Mouse (Mus musculus) MEL-GATA-1-ER (cell line): ENCODE data around the gene Hist2h3c2.
A peak's percentile ranks its signal among the peaks of the same experiment; 100 is the strongest.
"Not testable (repeated sequence)": the region's sequence is repeated elsewhere in the genome, so short reads cannot be mapped to it uniquely, and the experiment has no call there.

Experiments used
- DNase-seq: peaks from one replicate; pipeline ENCODE4 v3.0.0-alpha.2; 2012; ENCODE audit warnings: low read depth; ENCODE audit errors: extremely low read depth

Hist2h3c2 gene

DNA sequence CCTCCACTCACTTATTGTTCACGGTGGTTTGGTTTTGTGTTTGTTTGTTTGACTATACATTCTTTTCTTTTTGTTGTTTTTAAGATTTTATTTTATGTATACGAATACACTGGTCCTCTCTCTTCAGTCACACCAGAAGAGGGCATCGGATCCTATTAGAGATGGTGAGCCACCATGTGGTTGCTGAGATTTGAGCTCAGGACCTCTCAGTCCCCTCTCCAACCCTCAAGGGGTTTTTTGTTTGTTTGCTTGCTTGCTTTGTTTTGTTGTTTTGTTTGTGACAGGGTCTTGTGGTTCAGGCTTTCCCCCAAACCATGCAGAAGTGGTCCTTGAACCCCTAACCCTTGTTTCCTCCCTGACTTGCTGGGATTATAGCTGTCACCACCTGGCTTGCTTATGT is 22.7 kb upstream of the Hist2h3c2 start:
- no peak for DNase-seq

DNA sequence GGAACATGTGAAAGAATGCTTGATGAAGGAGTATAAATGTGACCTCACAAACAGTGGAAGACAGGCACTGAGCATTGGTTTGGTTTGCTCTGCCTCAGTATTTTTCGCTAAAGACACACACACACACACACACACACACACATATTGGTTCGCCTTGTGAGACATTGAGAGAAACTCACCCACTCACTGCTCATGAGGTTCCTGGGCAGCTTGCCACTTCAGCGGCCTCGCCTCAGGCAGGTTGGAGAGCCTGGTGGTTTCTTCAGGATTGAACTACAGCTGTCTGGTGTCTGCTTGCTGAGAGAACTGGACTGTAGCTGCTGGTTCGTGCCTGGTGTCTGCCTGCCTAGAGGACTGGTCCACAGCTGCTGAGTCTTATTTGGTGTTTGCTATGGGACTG is 21.3 kb upstream of the Hist2h3c2 start:
- no peak for DNase-seq

DNA sequence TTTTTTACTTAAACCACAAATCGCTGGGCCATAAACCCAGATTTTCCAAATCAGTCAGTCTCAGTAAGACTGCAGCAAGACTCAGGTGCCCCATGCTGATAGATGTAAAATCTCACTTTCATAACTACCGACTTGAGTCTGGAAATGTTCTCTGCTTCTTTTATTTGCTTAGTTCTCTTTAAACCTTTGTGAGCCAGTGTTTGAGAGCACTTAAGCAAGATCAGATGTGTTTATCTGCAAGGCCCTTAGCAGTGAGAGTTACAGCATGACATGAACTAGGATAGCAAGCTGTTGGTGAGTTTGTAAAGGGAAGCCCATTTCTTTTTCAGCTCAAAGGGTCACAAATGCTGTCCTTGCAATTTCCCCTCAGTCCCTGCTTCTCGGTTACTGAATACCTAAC is 18.3 kb upstream of the Hist2h3c2 start:
- DNase-seq: no peak

DNA sequence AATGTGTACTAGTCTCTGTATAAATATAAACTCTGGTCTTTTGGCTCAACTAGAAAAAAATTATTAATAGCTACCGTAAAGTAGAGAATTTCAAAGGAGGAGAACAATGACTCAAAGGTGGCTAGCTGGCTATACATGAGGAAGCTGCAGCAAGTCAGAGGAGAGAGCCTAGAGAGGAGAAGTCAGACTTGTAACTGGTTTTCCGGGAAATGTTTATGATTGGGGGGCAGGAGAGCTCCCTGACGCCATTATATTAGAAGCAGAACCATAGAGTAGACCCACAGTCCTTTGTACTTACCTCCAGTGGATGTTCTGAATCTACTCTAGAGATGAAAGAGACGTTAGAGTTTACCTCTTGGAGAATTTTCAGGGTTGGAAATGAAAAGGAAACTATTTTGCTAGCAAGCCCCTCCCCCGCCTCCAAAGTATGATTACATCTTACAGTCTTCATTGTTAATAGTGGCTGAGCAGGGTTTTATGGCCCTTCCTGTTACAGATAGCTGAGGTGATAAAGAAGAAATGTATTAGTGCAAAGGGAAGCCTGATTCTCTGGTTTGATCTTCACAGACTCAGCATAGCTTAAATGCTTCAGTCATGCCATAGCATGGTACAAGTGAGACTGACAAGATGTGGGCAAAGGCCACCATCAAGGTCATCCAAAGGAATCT is 17.1 kb upstream of the Hist2h3c2 start:
- DNase-seq: no peak

DNA sequence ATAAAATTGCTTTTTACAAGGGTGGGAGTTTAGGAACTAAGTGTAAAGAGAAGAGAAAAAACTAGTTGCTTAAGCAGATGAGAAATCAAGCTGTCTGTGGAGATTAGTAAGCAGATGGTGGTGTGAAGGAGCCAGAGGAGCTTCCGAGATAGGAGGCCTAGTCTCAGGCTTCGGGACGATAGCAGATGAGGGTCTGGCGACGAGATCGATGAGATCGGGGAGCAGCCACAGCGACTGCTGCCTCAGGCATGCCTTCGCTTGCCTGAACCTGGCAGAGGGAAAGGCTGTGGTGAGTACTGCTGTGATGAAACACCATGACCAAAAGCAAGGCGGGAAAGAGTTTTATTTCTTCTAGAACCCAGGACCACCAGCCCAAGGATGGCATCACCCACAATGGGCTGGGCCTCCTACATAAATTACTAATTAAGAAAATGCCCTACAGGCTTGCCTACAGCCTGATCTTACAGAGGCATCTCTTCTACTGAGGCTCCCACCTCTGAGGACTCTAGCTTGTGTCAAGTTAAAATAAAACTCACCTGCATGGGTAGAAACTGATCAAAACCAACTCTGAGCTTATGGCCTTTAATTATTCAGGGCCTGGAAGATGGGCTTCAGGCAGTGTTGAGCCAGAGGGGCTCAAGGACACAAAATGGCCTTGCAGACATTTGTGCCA is 15.9 kb upstream of the Hist2h3c2 start:
- peak; percentile 93 for DNase-seq

DNA sequence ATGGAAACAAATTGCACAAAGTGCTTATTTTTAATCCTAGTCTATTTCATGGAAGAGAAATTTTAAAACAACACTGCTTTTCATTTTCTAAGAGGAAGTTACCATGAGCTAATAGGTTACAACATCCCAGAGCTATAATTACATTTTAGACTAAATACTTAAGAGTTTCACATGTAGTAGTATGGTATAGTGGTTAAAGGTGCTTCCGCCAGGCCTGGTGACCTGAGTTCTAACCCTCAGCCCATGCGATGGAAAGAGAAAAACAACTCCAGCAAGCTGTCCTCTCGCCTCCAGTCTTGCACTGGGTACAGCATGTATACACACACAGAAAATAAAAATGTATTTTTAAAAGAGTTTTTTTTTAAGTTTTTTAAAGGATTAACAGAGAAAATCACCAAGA is 12.9 kb upstream of the Hist2h3c2 start:
- no peak for DNase-seq

DNA sequence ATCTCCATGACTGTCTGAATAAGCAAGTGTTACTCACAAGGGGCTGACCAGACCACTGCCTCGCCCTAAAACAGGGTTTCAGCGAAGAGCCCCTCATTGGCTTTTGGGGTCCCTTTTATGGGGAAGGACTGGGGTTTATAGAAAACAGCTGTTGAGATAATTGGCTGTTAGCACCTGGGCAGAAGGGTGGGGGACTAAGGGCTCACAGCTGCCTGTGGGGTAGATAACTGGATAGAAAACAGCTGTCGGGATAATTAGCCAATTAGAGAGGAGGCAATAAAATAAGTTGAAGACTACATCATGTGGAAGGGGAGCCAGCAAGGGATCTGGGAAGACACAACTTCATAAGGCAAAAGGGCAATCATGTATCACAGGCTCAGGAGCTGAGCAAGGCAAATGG is 12.0 kb upstream of the Hist2h3c2 start:
- no peak for DNase-seq

DNA sequence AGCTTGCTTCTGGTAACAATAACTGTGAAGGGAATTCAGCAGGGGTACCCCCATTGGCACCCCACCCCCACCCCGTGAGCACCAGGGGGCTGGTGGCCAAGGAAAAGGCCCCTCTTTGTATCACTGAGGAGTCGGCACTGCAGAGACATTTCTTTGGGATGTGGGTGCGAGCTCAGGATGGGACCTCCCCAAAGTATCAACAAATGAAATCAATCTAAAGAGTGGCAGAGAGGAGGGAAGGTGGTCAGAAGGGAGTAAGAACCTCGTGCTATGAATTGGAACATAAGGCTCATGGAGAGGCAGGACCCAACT is 10.1 kb upstream of the Hist2h3c2 start:
- DNase-seq: no peak

DNA sequence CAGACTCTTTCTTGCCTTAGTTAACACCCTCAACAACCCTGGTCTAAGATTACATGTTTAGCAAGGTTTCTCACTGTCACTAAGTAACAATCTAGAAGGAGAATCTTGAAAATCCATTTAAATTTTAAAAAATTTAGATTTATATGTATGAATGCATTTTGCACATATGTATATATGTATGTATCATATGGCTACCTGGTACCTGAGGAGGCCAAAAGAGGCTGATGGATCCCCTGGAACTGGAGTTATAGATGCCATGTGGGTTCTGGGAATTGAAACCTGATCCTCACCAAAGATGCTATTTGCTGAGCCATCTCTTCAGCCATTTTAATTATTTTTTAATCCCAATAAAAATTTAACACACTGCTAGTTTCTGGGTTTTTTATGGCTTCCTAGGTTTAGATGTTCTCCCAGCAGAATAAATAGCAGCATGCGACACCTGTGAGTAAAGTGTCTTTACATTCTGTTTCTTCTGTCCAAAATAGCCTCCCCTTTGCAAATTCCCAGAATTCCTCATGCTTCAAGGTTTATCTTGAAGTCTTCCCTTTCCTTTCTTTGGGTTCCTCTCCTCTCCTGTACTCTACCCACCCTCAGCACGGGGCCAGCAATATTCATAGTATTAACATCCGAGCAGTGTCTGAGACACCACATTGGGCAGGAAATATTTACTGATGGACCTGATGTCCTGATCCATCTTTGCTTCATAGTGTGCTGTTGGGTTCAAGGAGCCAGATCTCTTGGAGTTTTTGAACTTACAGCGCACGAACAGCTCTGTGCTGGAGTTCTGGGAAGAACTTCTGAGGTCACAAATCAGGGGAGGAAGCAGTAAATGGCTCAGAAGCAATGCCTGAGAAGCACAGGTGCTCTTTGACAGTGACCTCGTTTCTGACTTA is 9.5 kb upstream of the Hist2h3c2 start:
- DNase-seq: peak; percentile 71

DNA sequence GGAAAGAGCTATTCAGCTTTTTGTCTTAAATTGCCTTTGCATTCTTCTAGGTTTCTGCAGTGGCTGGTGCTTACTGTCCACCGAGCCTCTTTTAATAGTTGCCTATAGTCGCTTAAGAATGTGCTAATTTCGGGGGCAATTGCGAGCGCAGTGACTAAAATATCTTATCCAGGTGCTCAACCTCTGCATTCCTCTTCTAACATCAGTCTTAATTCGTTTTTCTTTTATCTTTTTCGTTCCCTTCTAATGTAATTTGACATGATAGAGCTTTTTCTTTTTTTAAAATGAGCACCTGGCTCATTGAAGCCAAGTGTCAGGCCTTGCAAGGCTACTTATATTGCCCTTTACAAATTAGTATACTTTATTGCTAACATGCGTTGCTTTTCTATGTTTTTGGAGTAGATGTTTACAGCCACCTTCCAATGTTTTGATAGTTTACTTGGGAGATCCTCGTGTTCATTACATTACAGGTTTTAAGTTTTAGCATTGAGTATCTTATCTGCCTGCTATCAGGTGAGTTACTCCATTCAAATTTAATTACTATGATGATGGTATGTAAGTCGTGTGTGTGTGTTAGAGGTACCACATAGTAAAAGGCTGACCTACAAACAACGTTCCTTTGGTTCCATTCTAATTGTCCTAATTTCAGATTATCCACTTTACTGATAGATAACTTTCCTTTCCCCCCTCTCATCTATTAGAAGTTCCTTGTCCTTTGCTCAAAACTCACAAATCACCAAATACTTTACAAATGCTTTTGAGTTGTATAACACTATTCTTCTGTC is 8.6 kb upstream of the Hist2h3c2 start:
- peak; percentile 83 for DNase-seq

DNA sequence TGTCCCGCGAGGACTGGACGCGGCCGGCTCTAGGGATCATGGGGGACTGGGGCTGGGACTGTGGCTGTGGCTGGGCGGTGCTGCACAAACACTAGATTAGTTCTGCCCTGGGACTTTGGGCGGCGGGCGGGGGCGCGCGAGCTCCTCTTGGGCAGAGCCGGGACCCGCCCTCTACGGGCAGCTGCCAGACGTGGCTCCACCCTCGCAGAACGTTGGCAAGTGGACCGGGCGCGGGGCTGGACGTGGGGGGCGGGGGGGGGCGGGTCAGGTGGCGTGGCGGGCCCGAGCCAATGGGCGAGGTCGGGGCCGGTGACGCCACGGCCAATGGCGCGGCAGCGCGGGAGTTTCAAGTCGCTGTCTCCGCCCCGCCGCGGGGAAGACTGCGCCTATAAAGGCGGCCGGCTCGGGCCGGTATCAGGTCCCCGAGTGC is 7.5 kb upstream of the Hist2h3c2 start, which contains the start of gene Hist2h3c1:
Hist2h3c1 (plus strand) TSS at position 259 of the 430 bp plus-strand sequence.
- not testable (repeated sequence) for DNase-seq

DNA sequence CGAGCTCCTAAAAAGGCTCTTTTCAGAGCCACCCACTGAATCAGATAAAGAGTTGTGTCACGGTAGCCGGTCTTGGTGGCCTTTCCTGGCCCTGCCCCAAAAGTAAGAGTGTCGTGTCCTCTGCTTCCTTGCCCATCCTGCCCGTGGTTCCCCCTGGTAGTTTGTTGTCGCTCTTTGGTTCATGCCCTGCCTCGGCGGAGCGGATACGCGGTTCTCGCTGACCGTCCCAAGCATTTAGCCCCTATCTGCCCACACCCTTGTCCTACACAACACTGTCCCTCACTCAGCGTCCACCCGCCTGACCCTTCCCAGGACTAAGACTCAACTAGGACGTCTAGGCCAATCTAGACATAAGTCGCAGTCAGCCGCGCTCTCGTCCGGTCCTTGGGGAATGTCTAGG is 7.1 kb upstream of the Hist2h3c2 start:
- DNase-seq: not testable (repeated sequence)

DNA sequence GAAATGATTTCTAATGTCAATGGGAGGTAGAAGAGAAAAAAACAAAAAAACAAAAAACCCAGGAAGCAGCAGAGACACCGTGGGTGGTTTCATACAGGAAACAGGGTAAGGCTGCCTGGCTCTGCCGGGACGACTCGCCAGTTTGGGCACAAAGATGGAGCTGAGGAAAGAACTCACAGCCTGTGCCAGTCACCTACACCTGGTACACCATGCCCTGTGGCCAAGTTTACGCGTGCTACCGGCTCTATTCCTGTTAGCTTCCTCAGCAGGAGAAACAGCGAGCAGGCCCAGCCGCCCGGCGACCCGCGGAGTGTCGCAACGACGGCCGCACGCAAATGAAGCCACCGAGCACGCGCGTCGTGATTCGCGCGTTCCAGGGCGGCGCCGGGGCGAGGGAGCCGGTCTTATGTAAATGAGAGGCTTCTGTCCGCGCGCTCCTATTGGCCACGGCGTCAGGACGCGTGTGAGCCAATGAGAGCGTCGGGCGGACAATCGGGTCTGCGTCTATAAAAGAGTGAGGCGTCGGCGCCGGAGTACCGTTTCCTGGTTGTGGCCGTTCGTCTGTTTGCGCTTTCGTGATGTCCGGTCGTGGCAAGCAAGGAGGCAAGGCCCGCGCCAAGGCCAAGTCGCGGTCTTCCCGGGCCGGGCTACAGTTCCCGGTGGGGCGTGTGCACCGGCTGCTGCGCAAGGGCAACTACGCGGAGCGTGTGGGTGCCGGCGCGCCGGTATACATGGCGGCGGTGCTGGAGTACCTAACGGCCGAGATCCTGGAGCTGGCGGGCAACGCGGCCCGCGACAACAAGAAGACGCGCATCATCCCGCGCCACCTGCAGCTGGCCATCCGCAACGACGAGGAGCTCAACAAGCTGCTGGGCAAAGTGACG is 6.3 kb upstream of the Hist2h3c2 start, which contains the start of gene Hist2h2aa1:
Hist2h2aa1 (plus strand) TSS at position 495 of the 884 bp plus-strand sequence.
- peak; percentile 94 for DNase-seq

DNA sequence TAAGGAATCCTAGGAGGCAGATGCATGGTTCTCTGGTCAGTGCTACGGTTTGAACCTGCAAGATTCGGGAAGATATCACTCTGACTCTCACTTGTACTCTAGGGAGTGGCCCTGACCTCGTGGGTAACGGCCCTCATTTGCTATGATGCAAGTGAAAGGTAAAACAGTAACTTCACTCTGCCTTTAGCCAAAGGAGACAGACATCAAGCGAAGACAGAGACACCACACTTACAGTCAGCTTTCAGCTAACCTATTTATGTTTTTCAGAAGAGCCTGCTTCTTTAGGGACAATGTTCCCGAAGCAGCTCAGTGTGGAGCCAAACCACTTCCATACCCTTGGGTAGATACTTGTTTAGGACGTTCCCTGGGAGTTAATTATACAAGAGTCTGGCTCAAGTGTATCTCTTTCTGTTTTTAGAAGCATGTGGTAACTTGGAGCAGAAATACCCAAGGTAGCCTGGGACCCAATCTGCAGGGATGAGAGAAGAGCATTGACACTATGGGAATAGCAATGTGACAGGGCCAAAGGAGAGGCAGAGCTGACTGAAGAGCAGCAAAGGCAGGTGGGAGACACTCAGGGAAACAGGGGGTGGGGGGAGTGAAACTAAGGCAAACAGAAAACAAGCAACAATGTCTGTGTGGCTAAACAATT is 5.1 kb upstream of the Hist2h3c2 start:
- DNase-seq: no peak

DNA sequence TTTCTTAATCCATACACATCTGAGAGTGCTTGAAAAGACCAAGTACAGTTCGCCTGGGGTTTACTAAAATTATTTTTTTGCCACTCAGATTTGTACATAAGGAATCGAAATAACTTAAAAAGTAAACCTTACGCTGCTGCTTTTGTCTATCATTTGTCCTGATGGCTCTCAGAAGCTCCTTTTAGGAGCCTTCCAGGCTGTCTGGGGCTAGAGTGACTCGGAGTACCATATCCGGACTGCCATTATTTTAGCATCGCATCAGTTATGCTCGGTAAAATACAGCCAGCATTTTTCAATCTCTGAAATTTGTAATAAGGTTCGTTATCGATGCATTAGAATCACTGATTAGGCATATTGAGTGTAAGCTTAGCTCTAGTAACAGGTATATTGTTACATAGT is 1.9 kb upstream of the Hist2h3c2 start:
- DNase-seq: no peak

DNA sequence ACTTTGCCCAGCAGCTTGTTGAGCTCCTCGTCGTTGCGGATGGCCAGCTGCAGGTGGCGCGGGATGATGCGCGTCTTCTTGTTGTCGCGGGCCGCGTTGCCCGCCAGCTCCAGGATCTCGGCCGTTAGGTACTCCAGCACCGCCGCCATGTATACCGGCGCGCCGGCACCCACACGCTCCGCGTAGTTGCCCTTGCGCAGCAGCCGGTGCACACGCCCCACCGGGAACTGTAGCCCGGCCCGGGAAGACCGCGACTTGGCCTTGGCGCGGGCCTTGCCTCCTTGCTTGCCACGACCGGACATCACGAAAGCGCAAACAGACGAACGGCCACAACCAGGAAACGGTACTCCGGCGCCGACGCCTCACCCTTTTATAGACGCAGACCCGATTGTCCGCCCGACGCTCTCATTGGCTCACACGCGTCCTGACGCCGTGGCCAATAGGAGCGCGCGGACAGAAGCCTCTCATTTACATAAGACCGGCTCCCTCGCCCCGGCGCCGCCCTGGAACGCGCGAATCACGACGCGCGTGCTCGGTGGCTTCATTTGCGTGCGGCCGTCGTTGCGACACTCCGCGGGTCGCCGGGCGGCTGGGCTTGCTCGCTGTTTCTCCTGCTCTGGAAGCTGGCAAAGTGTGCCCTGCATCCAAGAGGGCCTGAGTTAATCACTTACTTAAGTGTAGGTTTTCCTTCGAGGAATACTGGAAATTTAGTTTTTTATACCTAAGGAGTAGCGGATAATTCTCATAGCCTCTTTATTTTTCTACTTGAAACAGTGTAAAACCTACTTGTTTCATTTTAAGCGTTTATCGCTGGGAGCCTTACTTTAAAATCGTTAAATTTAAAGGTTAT is 1.2 kb upstream of the Hist2h3c2 start, which contains the start of gene Hist2h2aa2:
Hist2h2aa2 (minus strand) TSS at position 328 of the 850 bp plus-strand sequence.
- peak; percentile 91 for DNase-seq

DNA sequence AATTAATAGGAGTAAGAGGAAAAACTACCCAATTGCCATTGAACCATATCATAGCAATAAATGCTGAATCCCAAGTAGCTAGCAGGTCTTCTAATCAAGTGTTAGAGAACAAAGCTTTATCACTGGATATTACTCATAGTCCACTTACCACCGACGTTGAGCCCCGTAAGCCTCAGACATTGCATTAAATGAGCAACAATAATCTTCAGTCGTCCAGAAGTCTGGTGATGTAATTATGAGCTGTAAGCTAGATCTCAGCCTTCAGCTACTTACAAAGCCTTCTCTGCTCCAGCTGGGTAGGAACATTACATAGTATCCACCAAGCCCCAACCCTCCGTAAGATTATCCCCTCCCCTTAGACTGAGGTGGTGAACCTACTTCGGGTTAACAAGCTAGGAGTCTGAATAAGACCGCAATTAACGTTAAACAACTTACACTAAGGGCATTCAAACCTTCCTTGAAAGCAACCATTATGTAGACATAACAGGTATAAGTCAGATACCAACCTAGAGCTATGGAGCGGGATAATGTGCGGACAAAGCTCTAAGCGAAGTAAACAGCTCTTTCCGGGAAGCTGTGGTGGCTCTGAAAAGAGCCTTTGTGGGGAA is 919 bp downstream of the Hist2h3c2 start:
- DNase-seq: peak; percentile 95

DNA sequence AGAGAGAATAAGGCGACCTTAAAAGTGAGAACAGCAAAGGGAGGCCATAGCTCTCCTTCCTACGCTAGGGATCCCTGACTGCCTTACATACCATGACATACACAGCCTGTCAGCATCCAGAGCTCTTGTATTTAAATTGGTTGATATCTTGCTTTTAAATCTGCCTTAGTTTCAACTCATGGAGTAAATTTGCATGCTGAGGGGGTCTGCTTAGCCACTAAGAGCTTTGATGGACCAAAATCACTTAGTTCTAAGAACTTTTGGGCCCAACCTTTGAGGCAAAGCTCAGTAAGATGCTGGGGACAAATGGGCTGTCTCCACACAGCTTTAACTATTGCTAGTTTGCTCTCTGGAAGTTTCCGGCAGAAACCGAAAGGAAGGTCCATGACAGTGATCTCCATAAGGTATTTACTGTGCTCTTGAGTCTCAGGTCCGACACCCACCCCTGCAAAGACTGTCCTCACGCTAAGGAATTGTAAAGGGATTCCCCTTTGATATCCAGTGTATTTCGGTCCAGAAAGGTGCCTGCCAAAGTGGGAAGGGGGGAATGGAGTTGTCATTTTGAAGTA is 1.5 kb downstream of the Hist2h3c2 start:
- DNase-seq: peak; percentile 85
